Mouse (Mus musculus): ENCODE results near the gene Oser1. TPM values are rescaled to one million over a fixed set of nuclear protein-coding genes. Genes with fewer than 3 reads are reported as not detected.
A peak's percentile ranks its signal among the peaks of the same experiment; 100 is the strongest.

The Oser1 gene
- polyA plus RNA-seq, 1 experiment, result 9.0 TPM

DNA sequence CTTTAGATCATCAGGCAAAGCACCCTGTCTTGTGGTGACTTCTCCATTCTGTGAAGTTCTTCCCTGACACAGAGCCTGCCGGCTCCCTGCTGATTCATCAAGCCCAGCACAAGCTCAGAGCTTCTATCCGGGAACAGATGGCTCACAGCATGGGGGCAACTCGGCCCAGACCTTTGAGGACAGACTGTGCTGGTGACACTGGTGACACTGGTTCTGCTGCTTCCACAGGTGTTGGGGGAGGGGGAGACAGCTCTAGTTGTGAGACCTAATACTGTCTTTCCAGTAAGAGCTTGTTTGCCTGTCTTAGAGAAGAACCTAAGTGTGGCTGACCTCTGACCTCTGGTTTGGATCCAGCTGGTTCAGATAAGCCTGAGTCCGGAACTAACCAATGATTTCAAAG is 9.5 kb upstream of the Oser1 start:
- no peaks in the 10 kb centered on the region for H3K36me3 ChIP-seq (ENCODE audit: control insufficient read depth, insufficient read depth, low read length)
- no peak for TF ChIP-seq POLR2A (IDR thresholded peaks at IDR 0.05; ENCODE audit: low read depth, low read length)
- no peak for TF ChIP-seq CTCF (IDR thresholded peaks at IDR 0.05; ENCODE audit: extremely low read depth, insufficient read depth, insufficient read length, insufficient replicate concordance)
- WGBS, result 26% methylated on average over 4 of the region's 4 CpGs
- peaks cover 5% of the 10 kb centered on the region for H3K27me3 ChIP-seq (ENCODE audit: control insufficient read depth, insufficient read depth, low read length)
- no peak overlapping the region for H3K27ac ChIP-seq (ENCODE audit: insufficient read depth, low read length)
- H3K4me1 ChIP-seq (ENCODE audit: control insufficient read depth, insufficient read depth, insufficient read length), result no peaks in the 10 kb centered on the region
- H3K4me3 ChIP-seq (ENCODE audit: extremely low read depth, insufficient read depth, insufficient read length), result no peak overlapping the region
- DNase-seq (ENCODE audit: low read depth in 1 of 2, low spot score in 2 of 2), result no peak

DNA sequence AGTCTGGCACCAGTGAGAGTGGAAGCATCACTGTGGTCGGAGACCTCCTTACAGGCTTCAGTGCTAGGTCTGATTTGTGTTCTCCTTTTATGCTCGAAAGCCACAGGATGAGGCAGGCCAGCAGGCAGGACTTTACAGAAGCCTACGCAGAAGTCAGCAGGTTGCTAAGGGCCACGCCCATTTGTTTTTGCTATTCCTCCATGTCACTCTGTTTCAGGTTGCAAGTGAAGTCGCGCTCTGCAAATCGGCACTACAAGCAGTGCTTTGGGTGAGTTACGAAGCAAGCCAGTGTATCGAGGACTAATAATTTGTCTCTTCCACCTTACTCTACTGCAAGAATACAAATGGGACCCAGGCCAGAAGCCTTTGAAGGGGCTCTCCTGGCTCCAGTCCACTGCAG is 6.8 kb upstream of the Oser1 start:
- Histone ChIP-seq H3K27ac (ENCODE audit: insufficient read depth, low read length) (no peak overlapping the region), H3K36me3 (ENCODE audit: control insufficient read depth, insufficient read depth, low read length) (no peaks in the 10 kb centered on the region), H3K4me3 (ENCODE audit: extremely low read depth, insufficient read depth, insufficient read length) (no peak overlapping the region), H3K27me3 (ENCODE audit: control insufficient read depth, insufficient read depth, low read length) (no peaks in the 10 kb centered on the region), H3K4me1 (ENCODE audit: control insufficient read depth, insufficient read depth, insufficient read length) (no peaks in the 10 kb centered on the region)
- no peak for DNase-seq (ENCODE audit: low read depth in 1 of 2, low spot score in 2 of 2)
- WGBS, result 83% methylated on average over 9 of the region's 9 CpGs
- TF ChIP-seq POLR2A (IDR thresholded peaks at IDR 0.05; ENCODE audit: low read depth, low read length) (no peak), CTCF (IDR thresholded peaks at IDR 0.05; ENCODE audit: extremely low read depth, insufficient read depth, insufficient read length, insufficient replicate concordance) (no peak)

DNA sequence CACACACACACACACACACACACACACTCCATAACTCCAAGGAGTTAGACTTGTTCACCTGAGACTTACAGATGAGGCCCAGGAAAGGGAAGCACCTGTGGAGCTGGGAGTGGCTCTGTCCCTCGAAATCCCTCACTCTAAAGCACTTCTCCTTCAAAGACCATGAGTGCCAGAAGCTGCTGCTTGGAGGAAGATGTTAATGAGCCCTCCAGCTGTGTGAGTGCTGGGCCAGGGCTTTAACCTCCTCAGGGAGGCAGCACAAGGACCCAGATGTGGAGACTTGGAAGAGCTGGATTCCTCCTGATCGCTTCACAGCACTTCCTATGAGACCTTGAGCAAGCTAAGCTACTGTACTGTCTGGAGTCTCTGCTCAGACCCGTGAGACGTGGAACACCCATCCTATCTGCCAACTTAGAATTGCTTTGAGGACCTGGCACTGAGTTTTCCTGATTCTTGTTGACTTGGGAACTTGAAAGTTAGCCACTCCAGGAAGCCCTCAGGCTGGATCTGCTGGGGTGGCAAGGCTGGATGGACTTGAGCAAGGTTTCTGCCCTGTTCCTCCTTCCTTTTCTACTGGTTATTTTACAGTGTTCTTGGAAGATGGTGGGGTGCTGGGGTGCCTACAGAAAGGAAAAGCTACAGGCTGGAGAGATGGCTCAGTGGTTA is 4.0 kb upstream of the Oser1 start:
- H3K27me3 ChIP-seq (ENCODE audit: control insufficient read depth, insufficient read depth, low read length), result no peaks in the 10 kb centered on the region
- no peaks in the 10 kb centered on the region for H3K36me3 ChIP-seq (ENCODE audit: control insufficient read depth, insufficient read depth, low read length)
- no peak overlapping the region for H3K4me3 ChIP-seq (ENCODE audit: extremely low read depth, insufficient read depth, insufficient read length)
- TF ChIP-seq POLR2A (IDR thresholded peaks at IDR 0.05; ENCODE audit: low read depth, low read length), result no peak
- no peak for TF ChIP-seq CTCF (IDR thresholded peaks at IDR 0.05; ENCODE audit: extremely low read depth, insufficient read depth, insufficient read length, insufficient replicate concordance)
- DNase-seq (ENCODE audit: low read depth in 1 of 2, low spot score in 2 of 2), result no peak
- no peak overlapping the region for H3K27ac ChIP-seq (ENCODE audit: insufficient read depth, low read length)
- H3K4me1 ChIP-seq (ENCODE audit: control insufficient read depth, insufficient read depth, insufficient read length), result no peaks in the 10 kb centered on the region
- WGBS, result 58% methylated on average over 4 of the region's 4 CpGs

DNA sequence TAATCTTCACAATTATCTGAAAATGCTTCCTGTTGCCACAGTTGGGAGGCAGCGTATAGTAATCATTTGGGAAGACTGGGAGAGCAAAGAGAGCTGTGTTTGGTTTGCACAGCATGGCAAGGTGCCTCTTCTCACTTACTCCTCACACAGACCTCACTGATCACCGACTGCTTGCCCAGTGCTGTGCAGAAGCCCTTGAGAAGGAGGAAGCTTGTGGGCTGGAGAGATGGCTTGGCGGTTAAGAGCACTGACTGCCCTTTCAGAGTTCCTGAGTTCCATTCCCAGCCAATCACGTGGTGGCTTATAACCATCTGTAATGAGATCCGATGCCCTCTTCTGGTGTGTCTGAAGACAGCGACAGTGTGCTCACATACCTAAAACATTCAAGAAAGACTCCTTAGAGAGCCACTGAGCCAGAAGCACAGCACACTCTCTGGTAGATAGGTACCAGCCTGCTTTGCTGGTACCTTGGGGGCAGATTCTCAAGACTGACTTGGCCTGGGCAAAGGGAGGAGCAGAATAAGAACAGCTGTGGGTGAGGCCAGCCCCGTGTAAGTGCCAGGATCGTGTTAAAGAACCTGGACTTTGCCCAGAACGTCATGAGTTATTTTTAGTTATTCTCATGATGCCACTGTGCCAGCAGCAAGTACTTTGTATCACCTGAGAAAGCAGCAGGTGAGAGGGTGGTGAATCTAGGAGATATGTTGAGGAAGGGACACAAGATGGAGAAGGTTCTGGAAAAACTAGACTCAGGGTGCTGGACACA is 1.4 kb downstream of the Oser1 start:
- peaks cover 8% of the 10 kb centered on the region; the same call in 1 of the 2 replicates for H3K4me1 ChIP-seq (ENCODE audit: control insufficient read depth, insufficient read depth, insufficient read length)
- TF ChIP-seq CTCF (IDR thresholded peaks at IDR 0.05; ENCODE audit: extremely low read depth, insufficient read depth, insufficient read length, insufficient replicate concordance), result no peak
- no peak for TF ChIP-seq POLR2A (IDR thresholded peaks at IDR 0.05; ENCODE audit: low read depth, low read length)
- H3K27ac ChIP-seq (ENCODE audit: insufficient read depth, low read length), result no peak overlapping the region
- no peak overlapping the region for H3K4me3 ChIP-seq (ENCODE audit: extremely low read depth, insufficient read depth, insufficient read length)
- 33% methylated on average over 9 of the region's 9 CpGs for WGBS
- no peaks in the 10 kb centered on the region for H3K36me3 ChIP-seq (ENCODE audit: control insufficient read depth, insufficient read depth, low read length)
- no peak for DNase-seq (ENCODE audit: low read depth in 1 of 2, low spot score in 2 of 2)
- H3K27me3 ChIP-seq (ENCODE audit: control insufficient read depth, insufficient read depth, low read length), result no peaks in the 10 kb centered on the region

DNA sequence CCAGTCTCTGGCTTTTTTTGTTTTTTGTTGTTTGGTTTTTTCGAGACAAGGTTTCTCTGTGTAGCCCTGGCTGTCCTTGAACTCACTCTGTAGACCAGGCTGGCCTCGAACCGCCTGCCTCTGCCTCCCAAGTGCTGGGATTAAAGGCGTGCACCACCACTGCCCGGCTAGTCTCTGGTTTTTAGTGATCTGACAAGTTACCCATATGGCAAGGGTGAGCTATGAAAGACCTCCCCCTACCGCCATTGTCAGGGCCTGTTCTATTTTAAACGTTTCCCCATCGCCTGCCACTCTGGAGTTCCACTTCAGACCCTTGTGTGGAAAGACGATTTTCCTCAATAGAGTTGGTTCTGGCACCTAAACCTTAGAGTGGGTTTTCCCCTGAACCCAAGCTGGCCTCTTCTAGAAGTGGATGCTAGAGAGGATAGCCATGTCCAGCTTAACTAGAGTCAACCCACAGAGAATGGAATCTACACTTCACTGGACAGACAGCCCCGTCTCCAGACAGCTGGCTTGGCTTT is 4.1 kb downstream of the Oser1 start:
- H3K27ac ChIP-seq (ENCODE audit: insufficient read depth, low read length), result no peak overlapping the region; the same call in 1 of the 2 replicates
- H3K4me1 ChIP-seq (ENCODE audit: control insufficient read depth, insufficient read depth, insufficient read length), result peaks cover 16% of the 10 kb centered on the region; the same call in 1 of the 2 replicates
- WGBS, result 12% methylated on average over 10 of the region's 10 CpGs
- peak overlapping the region; percentile 98; the same call in 1 of the 2 replicates for H3K4me3 ChIP-seq (ENCODE audit: extremely low read depth, insufficient read depth, insufficient read length)
- no peak for TF ChIP-seq CTCF (IDR thresholded peaks at IDR 0.05; ENCODE audit: extremely low read depth, insufficient read depth, insufficient read length, insufficient replicate concordance)
- TF ChIP-seq POLR2A (IDR thresholded peaks at IDR 0.05; ENCODE audit: low read depth, low read length), result no peak
- no peaks in the 10 kb centered on the region for H3K36me3 ChIP-seq (ENCODE audit: control insufficient read depth, insufficient read depth, low read length)
- H3K27me3 ChIP-seq (ENCODE audit: control insufficient read depth, insufficient read depth, low read length), result no peaks in the 10 kb centered on the region
- DNase-seq (ENCODE audit: low read depth in 1 of 2, low spot score in 2 of 2), result no peak

DNA sequence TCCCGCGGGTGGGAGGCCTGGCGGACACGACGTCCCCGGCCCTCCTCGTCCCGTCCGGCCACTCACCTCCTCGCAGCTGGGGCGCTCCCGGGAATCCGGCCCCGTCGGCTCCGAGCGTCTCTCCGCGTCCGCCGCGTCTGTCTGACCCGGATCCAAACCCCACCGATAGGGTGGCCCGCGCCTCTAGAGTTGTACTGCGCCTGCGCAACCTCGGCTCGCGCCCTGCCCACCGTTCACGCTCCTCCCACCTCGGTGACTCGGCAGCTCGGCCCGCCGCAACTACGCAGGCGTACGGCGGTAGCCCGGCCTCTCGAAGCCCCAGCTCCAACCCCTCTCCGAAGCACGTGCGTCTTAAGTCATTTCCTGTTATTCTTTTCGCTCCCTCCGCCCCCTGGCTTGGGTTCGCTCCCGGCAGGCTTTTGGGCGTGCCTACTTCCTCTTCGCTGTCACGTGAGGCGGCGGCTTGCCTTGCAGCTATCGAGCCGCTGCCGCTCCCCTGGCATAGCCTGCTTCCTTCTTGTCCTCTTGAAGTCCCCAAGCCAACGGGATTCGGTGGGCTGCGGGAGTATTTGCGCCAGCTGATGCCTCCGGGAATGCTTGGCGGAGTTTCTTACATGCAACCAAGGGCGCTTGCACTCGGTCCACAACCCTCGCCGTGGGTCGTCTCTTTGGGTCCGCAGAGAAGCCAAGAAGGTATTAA is 5.0 kb downstream of the Oser1 start:
- peaks cover 16% of the 10 kb centered on the region; the same call in 1 of the 2 replicates for H3K4me1 ChIP-seq (ENCODE audit: control insufficient read depth, insufficient read depth, insufficient read length)
- WGBS, result under 1% methylated on average over 64 of the region's 71 CpGs

More for the DNA sequence above, 5.0 kb downstream of the Oser1 start:
- peak overlapping the region; percentile 98 for H3K4me3 ChIP-seq (ENCODE audit: extremely low read depth, insufficient read depth, insufficient read length)
- H3K27me3 ChIP-seq (ENCODE audit: control insufficient read depth, insufficient read depth, low read length), result no peaks in the 10 kb centered on the region
- H3K27ac ChIP-seq (ENCODE audit: insufficient read depth, low read length), result peak overlapping the region; percentile 92
- peaks cover 3% of the 10 kb centered on the region; the same call in 1 of the 2 replicates for H3K36me3 ChIP-seq (ENCODE audit: control insufficient read depth, insufficient read depth, low read length)
- DNase-seq (ENCODE audit: low read depth in 1 of 2, low spot score in 2 of 2), result peak; percentile 98 to 99
- TF ChIP-seq CTCF (IDR thresholded peaks at IDR 0.05; ENCODE audit: extremely low read depth, insufficient read depth, insufficient read length, insufficient replicate concordance) (0 out of 2 replicates have a peak, but pooled peaks have one; percentile 17), POLR2A (IDR thresholded peaks at IDR 0.05; ENCODE audit: low read depth, low read length) (peak; percentile 90)

Data from spleen, adult 2 months (tissue).